Mouse (Mus musculus) cerebellum, postnatal 4 days (tissue): ENCODE data around the gene D5Ertd579e.

Experiments
- DNase-seq, 2 experiments: peaks; one replicate each; pipeline ENCODE4 v3.0.0; 2022; ENCODE audit warnings: low spot score in 2 of 2, mixed read lengths in 1 of 2

The D5Ertd579e gene

DNA sequence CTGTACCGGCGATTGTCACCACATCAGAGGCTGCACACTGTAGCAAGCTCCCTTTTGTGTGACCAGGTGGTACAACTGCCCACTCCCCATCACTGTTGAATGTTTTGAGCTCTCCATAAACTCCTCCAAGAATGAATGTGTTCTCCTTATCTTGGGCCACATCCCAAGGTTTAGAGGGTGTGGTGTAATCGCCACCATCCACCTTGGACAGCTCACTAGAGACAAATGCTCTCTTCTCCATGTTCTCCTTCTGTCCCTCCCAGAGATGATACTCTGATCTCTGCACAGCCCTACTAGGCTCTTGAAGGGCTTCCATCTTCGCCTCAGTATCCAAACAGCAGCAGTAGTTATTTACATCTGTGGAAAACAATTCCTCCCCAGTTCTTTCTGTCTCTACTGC lies 81.7 kb downstream of the D5Ertd579e start:
- DNase-seq: no peak

DNA sequence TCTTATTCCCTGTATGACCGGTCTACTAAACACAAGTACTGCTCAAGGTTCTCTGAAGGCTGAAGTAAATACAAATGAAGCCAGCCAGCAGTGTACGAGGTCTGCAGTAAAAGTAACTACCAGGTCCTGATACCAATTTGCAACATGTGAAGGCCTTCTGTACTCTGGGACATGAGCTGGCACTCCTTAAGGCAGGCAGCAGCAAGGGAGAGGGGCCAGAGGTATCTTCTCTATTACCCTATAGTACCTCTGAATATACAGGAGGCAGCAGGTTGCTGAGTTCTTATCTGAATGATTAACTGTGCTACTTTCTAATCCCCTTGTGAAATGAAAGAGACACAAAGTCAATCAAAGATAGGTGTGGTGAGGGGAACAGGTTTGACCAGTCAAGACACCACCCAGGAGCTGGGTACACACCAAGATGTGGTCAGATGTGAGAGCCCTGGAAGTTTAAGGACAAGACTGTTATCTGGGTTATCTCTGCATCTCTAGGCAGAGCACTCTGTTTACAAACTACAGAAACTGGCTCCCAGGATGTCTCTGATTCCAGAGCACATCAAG lies 86.8 kb downstream of the D5Ertd579e start:
- DNase-seq: no peak

DNA sequence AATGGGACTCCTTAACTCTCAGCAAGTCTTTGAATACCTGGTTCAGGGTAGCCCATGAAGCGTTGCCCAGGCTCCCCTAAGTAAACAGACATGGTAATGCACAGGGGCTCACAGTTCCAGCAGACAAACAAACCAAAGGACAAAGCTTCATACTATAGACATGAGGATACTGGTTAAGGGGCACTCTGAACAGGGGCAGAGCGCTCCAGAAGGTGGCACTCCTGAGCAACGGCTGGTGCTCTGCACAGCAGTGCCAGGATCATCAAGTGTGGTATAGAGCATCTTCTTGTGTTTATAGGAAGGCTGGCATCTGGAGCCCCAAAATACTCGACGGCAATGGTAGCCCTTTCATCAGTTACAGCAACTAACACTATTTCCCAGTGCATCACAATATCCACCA lies 92.8 kb downstream of the D5Ertd579e start:
- peak in 1 of 2 experiments; percentile 58 for DNase-seq

DNA sequence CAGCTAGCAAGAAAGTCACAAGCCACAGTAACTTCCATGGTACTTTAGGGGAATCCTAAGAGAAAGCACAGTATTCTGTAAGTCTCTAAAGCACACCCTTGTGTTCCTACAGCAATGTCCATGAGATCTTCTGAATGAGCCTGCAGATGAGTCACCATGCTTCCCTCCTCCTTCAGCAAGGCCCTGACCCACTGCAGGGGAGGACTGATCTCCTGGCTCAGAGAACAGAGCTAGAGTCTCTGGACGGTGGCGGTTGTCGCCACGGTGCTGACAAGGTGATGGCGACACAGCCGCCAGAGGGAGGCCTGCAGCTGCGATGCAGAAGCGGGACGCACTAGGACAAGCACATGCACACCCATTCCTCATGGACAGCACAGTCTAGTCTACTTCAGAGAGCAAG lies 93.8 kb downstream of the D5Ertd579e start:
- no peak for DNase-seq

- no peak for DNase-seq
Observed at GRCm38 (mm10) chr5:36601492-36601891, 94.3 kb downstream of the D5Ertd579e start.

GRCm38 (mm10) chr5:36598883-36599282 lies 96.9 kb downstream of the D5Ertd579e start:
- DNase-seq: no peak

- no peak for DNase-seq
Observed at GRCm38 (mm10) chr5:36597653-36598052, 98.2 kb downstream of the D5Ertd579e start.

DNA sequence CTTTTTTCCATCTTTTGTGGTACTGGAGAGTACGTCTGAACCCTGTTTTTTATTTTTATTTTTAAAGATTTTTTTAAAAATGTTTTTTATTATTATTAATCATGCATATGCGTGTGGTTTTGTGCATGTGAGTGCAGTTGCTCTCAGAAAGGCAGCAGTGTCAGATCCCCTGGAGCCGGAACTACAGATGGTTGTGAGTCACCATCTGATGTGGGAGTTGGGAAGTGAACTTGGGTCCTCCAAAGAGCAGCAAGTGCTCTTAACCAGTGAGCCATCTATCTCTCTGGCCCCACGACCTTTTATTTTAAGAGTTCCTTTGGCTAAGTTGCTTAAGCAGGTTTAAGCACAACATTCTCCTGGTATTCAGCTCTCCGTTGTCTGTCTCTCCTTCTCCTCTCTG lies 99.6 kb downstream of the D5Ertd579e start:
- DNase-seq: no peak

GRCm38 (mm10) chr5:36595115-36595514 lies 100.7 kb downstream of the D5Ertd579e start:
- DNase-seq: no peak

DNA sequence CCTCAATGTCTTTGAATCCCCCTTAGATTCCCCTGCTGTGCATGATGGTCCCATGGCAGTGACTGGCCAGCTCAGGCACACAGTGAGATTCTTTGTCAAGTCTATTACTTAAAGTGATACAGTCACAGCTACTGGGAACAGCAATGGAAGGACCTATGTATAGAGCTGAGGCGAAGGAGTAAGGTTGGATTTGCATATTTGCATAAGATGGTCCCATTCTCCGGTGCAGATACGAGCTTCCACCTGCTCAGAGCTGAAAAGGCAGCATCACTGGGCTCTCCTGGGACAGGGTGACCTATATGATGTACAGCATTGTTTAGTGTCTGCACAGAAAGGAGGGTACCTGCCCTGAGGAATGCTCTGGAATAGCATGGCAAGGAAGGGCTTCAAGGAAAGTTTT lies 101.5 kb downstream of the D5Ertd579e start:
- DNase-seq: no peak

DNA sequence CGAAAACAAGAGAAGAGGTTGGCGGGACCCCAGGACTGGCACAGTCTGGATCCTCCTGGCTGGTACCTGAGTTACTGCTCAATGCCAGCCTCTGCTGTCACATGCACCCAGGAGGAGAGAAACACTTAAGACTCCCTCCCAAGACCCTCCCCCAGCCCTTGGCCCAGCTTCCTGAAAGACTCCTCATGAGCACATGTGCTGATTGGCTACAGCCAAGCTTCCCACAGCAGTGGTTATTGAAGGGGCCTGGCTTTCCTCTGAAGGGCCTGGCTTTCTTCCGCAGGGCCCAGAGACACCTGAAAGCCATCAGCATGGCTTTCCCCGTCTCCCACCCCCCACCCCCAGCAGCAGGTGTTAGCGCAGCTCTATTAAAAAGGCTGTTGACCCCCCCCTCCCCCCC lies 102.6 kb downstream of the D5Ertd579e start, which contains the start of gene Tbc1d14:
Tbc1d14 (minus strand) TSS at position 101 of the 400 bp plus-strand sequence.
- no peak for DNase-seq

GRCm38 (mm10) chr5:36590499-36590920 lies 105.3 kb downstream of the D5Ertd579e start:
- no peak for DNase-seq

DNA sequence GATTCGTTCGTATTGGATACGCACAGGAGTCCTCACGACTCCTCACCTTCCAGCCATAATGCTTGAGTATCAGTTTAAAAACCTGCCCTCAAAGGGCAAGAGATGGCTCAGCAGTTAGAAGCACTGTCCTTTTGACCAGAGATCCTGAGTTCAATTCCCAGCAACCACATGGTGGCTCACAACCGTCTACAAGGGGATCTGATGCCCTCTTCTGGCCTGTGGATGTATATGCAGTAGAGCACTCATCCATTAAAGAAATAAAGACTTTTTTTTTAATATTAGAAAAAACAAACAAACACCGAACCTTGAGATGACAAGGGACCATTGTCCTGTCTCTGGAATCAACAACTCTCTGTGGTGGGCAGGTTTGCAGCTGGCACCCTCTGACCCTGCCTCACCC lies 111.5 kb downstream of the D5Ertd579e start:
- DNase-seq: no peak

DNA sequence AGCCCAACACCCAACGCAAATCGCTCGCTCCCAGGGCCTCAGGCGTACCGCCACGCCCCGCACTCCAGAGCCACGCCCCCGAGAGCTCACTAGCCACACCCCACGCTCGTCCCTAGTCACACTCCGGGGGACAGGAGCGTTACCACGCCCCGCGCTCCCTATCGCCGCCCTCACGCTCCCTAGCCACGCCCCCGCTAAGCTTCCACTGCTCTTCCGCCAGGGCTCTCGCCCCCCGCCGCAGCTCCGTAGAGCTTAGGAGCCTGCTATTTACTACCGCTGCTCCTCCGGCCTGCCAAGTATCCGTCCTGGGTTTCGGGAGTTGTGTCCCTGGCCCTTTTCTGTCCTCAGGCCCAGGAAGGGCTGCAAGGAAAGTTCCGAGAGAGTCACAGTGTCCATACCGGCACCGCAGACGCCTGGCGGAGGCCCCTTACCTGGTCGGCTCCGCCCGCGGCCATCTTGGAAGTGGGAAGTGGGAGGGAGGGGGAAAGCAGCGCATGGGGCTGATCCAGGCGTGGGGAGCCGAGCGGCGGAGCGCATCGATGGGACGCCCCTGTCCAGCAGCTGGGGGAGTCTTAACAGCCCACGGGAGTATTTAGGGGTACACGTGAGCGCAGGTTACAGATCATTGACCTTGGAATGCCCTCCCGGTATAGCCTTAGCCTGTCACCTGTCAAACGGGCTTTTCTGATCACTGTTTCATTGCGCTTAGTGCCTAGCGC lies 113.7 kb downstream of the D5Ertd579e start:
- DNase-seq: peak; percentile 93 to 96

GRCm38 (mm10) chr5:36581259-36581923 lies 114.4 kb downstream of the D5Ertd579e start:
- DNase-seq: no peak

GRCm38 (mm10) chr5:36579967-36580366 lies 115.9 kb downstream of the D5Ertd579e start:
- DNase-seq: no peak

DNA sequence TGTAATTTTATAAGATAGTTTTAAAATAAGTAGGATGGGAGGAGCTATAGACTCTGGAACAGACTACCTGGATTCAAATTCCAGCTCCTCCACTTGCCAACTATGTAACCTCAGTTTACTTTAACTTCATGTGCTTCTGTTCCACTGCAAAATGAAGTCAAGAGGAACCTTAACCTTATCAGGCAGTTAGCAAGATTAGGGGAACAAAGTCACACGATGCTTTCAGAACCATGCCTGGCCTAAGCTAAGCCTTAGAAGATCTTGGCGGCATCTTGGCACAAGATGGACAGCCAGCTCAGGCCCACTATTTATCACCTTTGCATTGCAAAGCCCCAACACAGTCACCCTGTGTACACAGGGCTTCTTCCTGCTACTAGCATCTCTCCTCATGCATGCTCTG lies 116.8 kb downstream of the D5Ertd579e start:
- no peak for DNase-seq

DNA sequence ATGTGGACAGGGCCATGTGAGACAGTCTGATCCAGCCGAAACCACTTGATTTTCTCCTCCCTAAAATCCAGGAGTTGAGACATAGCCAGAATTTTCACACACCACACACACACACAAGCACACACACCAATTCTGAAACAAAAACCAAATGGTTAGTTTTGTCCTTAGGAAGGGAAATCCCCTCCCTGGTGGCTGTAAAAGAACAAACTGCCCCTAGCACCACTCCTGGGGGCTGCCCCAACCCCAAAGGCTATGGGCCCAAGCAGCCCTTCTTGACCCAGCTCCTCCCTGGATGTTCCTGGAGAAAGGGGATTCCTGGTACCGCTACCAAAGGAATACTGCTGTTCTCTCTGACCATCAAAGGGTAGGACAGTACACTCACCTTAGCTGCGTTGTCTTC lies 119.4 kb downstream of the D5Ertd579e start:
- no peak for DNase-seq

DNA sequence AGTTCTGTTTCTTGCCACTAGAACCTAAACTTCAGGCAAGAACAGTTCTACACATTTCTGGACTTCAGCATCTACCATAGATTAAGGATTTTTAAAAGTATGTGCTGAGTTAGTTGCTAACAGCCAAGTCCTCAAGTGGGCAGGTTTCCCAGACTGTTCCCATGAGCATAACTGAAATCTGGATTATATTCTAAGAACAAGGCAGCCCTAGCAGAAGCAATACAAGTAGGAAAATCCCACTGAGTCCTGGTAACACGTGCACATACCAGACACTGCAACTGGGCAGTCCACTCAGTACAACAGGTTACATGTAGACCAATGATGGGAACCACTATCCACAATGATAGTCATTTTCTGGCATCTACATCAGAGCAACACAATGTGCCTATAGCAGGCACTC lies 120.1 kb downstream of the D5Ertd579e start:
- DNase-seq: no peak

DNA sequence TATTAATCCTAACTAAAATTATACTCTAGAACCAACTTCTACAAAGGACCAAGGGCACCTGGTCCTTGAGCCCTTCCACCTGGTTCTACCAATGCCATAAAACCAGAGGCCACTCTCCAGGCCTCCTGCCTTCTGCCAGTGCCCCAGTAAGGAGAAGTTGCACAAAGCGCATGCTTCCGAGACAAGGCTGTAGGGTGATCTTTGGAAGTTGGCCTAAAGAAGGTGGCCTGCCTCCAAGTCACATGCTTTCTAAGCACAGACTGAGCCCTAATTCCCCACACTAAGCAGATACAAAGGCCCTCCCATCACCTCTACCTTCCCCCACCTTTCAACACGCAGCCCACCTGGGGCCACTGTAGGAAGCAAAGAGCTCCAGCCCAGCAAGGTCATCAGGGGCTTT lies 120.6 kb downstream of the D5Ertd579e start:
- DNase-seq: no peak

DNA sequence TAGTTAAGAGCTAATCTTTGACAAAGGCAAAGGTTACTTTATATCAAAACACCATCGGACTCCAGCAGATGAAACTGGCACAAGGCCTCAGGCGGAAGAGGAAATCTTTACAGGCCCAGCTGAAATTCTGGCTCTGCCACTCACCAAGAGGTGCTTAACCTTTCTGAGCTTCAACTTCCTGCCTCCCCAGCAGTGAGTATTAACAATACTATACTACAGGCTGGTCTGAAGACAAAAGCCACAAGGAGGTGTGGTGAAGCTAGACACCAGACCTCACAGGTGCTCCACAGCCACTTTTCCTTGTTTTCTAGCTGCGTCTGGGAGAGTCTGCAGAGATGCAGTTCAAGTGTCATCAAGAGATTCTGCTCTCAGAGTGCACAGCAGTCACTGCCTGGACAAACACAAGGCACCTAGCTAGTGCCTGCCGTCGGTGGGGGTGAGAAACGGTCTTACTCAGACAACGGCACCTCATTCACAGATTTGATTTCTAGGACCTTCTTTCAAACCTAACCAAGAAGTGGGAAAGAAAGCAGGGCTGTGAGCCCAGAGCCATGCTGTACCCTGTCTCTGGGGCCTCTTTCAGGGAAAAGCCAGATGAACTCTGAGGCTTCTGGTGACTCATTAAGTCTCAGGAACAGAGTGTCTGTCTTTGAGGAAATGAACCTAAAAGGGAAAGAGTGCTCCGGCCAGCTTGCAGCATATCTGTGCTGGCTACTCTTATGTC lies 121.5 kb downstream of the D5Ertd579e start:
- no peak for DNase-seq

DNA sequence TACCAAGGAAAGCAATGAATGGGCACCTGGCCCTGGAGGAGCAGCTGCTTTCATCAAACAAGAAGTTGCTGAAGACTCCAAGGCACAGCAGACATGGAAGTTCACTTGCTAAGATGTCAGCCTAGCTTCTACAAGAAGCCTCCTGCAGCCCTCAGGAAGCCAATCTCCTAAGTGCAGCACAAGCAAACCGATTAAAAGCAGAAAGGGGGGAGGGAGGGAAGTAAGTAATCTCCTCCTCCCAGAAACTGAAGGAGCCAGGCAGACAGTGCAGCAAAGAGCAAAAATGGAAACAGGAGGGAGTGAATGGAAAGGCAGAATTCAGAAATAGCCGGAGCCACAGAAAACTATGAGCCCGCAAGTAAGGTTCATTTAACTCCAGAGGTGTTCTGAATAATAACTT lies 122.5 kb downstream of the D5Ertd579e start:
- DNase-seq: no peak
